Mouse (Mus musculus): ENCODE results near the gene Sptb. TPM values are rescaled to one million over a fixed set of nuclear protein-coding genes. Genes with fewer than 3 reads are reported as not detected.

Sptb gene
- polyA plus RNA-seq, 1 experiment from 2014 or later: 4.3 TPM

- no peaks in the 10 kb centered on the region for H3K9me3 ChIP-seq (replicated peaks; ENCODE audit: control insufficient read depth, low read length)
- H3K4me2 ChIP-seq (ENCODE audit: low read depth, low read length): no peak overlapping the region
- 0 out of 2 replicates have a peak, but pooled peaks have one; percentile 37 for ATAC-seq (ENCODE audit: insufficient read depth, low FRiP score)
- H3K27ac ChIP-seq (ENCODE audit: low read length): no peak overlapping the region
- H3K27me3 ChIP-seq (ENCODE audit: control insufficient read depth, insufficient read depth, low read length): no peaks in the 10 kb centered on the region
- H3K9ac ChIP-seq (ENCODE audit: low read length): no peak overlapping the region
- no peak overlapping the region for H3K4me3 ChIP-seq (replicated peaks; ENCODE audit: low read length)
- H3K4me1 ChIP-seq (ENCODE audit: control insufficient read depth, insufficient read depth, low read length): peaks cover 3% of the 10 kb centered on the region; the same call in 1 of the 2 replicates
- no peaks in the 10 kb centered on the region for H3K36me3 ChIP-seq (ENCODE audit: control insufficient read depth, insufficient read depth, low read length)
Measured at GRCm38 (mm10) chr12:76681937-76682336, 28.4 kb downstream of the Sptb start.

- Histone ChIP-seq H3K27me3 (ENCODE audit: control insufficient read depth, insufficient read depth, low read length) (no peaks in the 10 kb centered on the region), H3K27ac (ENCODE audit: low read length) (no peak overlapping the region), H3K4me1 (ENCODE audit: control insufficient read depth, insufficient read depth, low read length) (peaks cover 7% of the 10 kb centered on the region), H3K9me3 (replicated peaks; ENCODE audit: control insufficient read depth, low read length) (no peaks in the 10 kb centered on the region), H3K9ac (ENCODE audit: low read length) (no peak overlapping the region), H3K36me3 (ENCODE audit: control insufficient read depth, insufficient read depth, low read length) (no peaks in the 10 kb centered on the region), H3K4me2 (ENCODE audit: low read depth, low read length) (peak overlapping the region; percentile 43; the same call in 1 of the 2 replicates), H3K4me3 (replicated peaks; ENCODE audit: low read length) (no peak overlapping the region)
- ATAC-seq (ENCODE audit: insufficient read depth, low FRiP score): no peak
- WGBS: 33% methylated on average over 7 of the region's 7 CpGs
Measured at GRCm38 (mm10) chr12:76677068-76677467, 33.3 kb downstream of the Sptb start.

GRCm38 (mm10) chr12:76676477-76676876 lies 33.9 kb downstream of the Sptb start:
- H3K4me3 ChIP-seq (replicated peaks; ENCODE audit: low read length): no peak overlapping the region

GRCm38 (mm10) chr12:76675364-76675763 lies 35.0 kb downstream of the Sptb start:
- no peak overlapping the region for H3K4me2 ChIP-seq (ENCODE audit: low read depth, low read length)
- H3K4me1 ChIP-seq (ENCODE audit: control insufficient read depth, insufficient read depth, low read length): peaks cover 7% of the 10 kb centered on the region
- H3K9ac ChIP-seq (ENCODE audit: low read length): no peak overlapping the region
- ATAC-seq (ENCODE audit: insufficient read depth, low FRiP score): no peak
- no peak overlapping the region for H3K27ac ChIP-seq (ENCODE audit: low read length)
- no peaks in the 10 kb centered on the region for H3K9me3 ChIP-seq (replicated peaks; ENCODE audit: control insufficient read depth, low read length)
- H3K36me3 ChIP-seq (ENCODE audit: control insufficient read depth, insufficient read depth, low read length): no peaks in the 10 kb centered on the region
- H3K4me3 ChIP-seq (replicated peaks; ENCODE audit: low read length): no peak overlapping the region
- WGBS: 70% methylated on average over 5 of the region's 5 CpGs
- no peaks in the 10 kb centered on the region for H3K27me3 ChIP-seq (ENCODE audit: control insufficient read depth, insufficient read depth, low read length)

More at GRCm38 (mm10) chr12:76676477-76676876, 33.9 kb downstream of the Sptb start:
- peaks cover 7% of the 10 kb centered on the region for H3K4me1 ChIP-seq (ENCODE audit: control insufficient read depth, insufficient read depth, low read length)
- 0 out of 2 replicates have a peak, but pooled peaks have one; percentile 30 for ATAC-seq (ENCODE audit: insufficient read depth, low FRiP score)
- H3K9me3 ChIP-seq (replicated peaks; ENCODE audit: control insufficient read depth, low read length): no peaks in the 10 kb centered on the region
- peak overlapping the region; percentile 43 for H3K4me2 ChIP-seq (ENCODE audit: low read depth, low read length)
- no peaks in the 10 kb centered on the region for H3K27me3 ChIP-seq (ENCODE audit: control insufficient read depth, insufficient read depth, low read length)
- WGBS: 51% methylated on average over 22 of the region's 22 CpGs
- no peak overlapping the region for H3K9ac ChIP-seq (ENCODE audit: low read length)
- no peak overlapping the region for H3K27ac ChIP-seq (ENCODE audit: low read length)
- no peaks in the 10 kb centered on the region for H3K36me3 ChIP-seq (ENCODE audit: control insufficient read depth, insufficient read depth, low read length)

- ATAC-seq (ENCODE audit: insufficient read depth, low FRiP score): peak; percentile 74
Measured at GRCm38 (mm10) chr12:76673794-76674222, 36.5 kb downstream of the Sptb start.

GRCm38 (mm10) chr12:76672008-76672407 lies 38.3 kb downstream of the Sptb start:
- Histone ChIP-seq H3K4me3 (replicated peaks; ENCODE audit: low read length) (no peak overlapping the region), H3K36me3 (ENCODE audit: control insufficient read depth, insufficient read depth, low read length) (no peaks in the 10 kb centered on the region), H3K9me3 (replicated peaks; ENCODE audit: control insufficient read depth, low read length) (no peaks in the 10 kb centered on the region), H3K27ac (ENCODE audit: low read length) (no peak overlapping the region), H3K27me3 (ENCODE audit: control insufficient read depth, insufficient read depth, low read length) (no peaks in the 10 kb centered on the region), H3K9ac (ENCODE audit: low read length) (no peak overlapping the region), H3K4me1 (ENCODE audit: control insufficient read depth, insufficient read depth, low read length) (peaks cover 10% of the 10 kb centered on the region), H3K4me2 (ENCODE audit: low read depth, low read length) (no peak overlapping the region)
- 81% methylated on average over 8 of the region's 8 CpGs for WGBS
- ATAC-seq (ENCODE audit: insufficient read depth, low FRiP score): no peak

More at GRCm38 (mm10) chr12:76673794-76674222, 36.5 kb downstream of the Sptb start:
- Histone ChIP-seq H3K4me1 (ENCODE audit: control insufficient read depth, insufficient read depth, low read length) (peaks cover 13% of the 10 kb centered on the region), H3K4me2 (ENCODE audit: low read depth, low read length) (no peak overlapping the region), H3K4me3 (replicated peaks; ENCODE audit: low read length) (no peak overlapping the region), H3K36me3 (ENCODE audit: control insufficient read depth, insufficient read depth, low read length) (no peaks in the 10 kb centered on the region), H3K27me3 (ENCODE audit: control insufficient read depth, insufficient read depth, low read length) (no peaks in the 10 kb centered on the region), H3K27ac (ENCODE audit: low read length) (no peak overlapping the region), H3K9ac (ENCODE audit: low read length) (no peak overlapping the region), H3K9me3 (replicated peaks; ENCODE audit: control insufficient read depth, low read length) (no peaks in the 10 kb centered on the region)
- WGBS: 62% methylated on average over 12 of the region's 12 CpGs

- Histone ChIP-seq H3K9ac (ENCODE audit: low read length) (no peak overlapping the region), H3K4me1 (ENCODE audit: control insufficient read depth, insufficient read depth, low read length) (peaks cover 10% of the 10 kb centered on the region; the same call in 1 of the 2 replicates), H3K27me3 (ENCODE audit: control insufficient read depth, insufficient read depth, low read length) (no peaks in the 10 kb centered on the region), H3K36me3 (ENCODE audit: control insufficient read depth, insufficient read depth, low read length) (no peaks in the 10 kb centered on the region), H3K9me3 (replicated peaks; ENCODE audit: control insufficient read depth, low read length) (no peaks in the 10 kb centered on the region), H3K4me2 (ENCODE audit: low read depth, low read length) (no peak overlapping the region), H3K4me3 (replicated peaks; ENCODE audit: low read length) (no peak overlapping the region), H3K27ac (ENCODE audit: low read length) (no peak overlapping the region)
- WGBS: 56% methylated on average over 13 of the region's 13 CpGs
- ATAC-seq (ENCODE audit: insufficient read depth, low FRiP score): peak; percentile 76
Measured at GRCm38 (mm10) chr12:76670533-76671086, 39.7 kb downstream of the Sptb start.

- Histone ChIP-seq H3K4me2 (ENCODE audit: low read depth, low read length) (no peak overlapping the region), H3K9ac (ENCODE audit: low read length) (no peak overlapping the region), H3K27me3 (ENCODE audit: control insufficient read depth, insufficient read depth, low read length) (no peaks in the 10 kb centered on the region), H3K4me3 (replicated peaks; ENCODE audit: low read length) (no peak overlapping the region), H3K36me3 (ENCODE audit: control insufficient read depth, insufficient read depth, low read length) (no peaks in the 10 kb centered on the region), H3K4me1 (ENCODE audit: control insufficient read depth, insufficient read depth, low read length) (peaks cover 6% of the 10 kb centered on the region; the same call in 1 of the 2 replicates), H3K27ac (ENCODE audit: low read length) (no peak overlapping the region), H3K9me3 (replicated peaks; ENCODE audit: control insufficient read depth, low read length) (no peaks in the 10 kb centered on the region)
- no peak for ATAC-seq (ENCODE audit: insufficient read depth, low FRiP score)
- 40% methylated on average over 5 of the region's 5 CpGs for WGBS
Measured at GRCm38 (mm10) chr12:76669956-76670530, 40.3 kb downstream of the Sptb start.

- Histone ChIP-seq H3K27me3 (ENCODE audit: control insufficient read depth, insufficient read depth, low read length) (no peaks in the 10 kb centered on the region), H3K4me2 (ENCODE audit: low read depth, low read length) (no peak overlapping the region), H3K27ac (ENCODE audit: low read length) (no peak overlapping the region), H3K4me3 (replicated peaks; ENCODE audit: low read length) (no peak overlapping the region), H3K4me1 (ENCODE audit: control insufficient read depth, insufficient read depth, low read length) (peaks cover 6% of the 10 kb centered on the region; the same call in 1 of the 2 replicates), H3K36me3 (ENCODE audit: control insufficient read depth, insufficient read depth, low read length) (no peaks in the 10 kb centered on the region), H3K9me3 (replicated peaks; ENCODE audit: control insufficient read depth, low read length) (no peaks in the 10 kb centered on the region), H3K9ac (ENCODE audit: low read length) (no peak overlapping the region)
- no peak for ATAC-seq (ENCODE audit: insufficient read depth, low FRiP score)
- WGBS: 79% methylated on average over 7 of the region's 7 CpGs
Measured at GRCm38 (mm10) chr12:76668654-76669419, 41.5 kb downstream of the Sptb start.
